Mouse (Mus musculus): ENCODE measurements around the gene Ccl26.
"Not testable (repeated sequence)": the region's sequence is repeated elsewhere in the genome, so short reads cannot be mapped to it uniquely, and the experiment has no call there.

Ccl26 gene

DNA sequence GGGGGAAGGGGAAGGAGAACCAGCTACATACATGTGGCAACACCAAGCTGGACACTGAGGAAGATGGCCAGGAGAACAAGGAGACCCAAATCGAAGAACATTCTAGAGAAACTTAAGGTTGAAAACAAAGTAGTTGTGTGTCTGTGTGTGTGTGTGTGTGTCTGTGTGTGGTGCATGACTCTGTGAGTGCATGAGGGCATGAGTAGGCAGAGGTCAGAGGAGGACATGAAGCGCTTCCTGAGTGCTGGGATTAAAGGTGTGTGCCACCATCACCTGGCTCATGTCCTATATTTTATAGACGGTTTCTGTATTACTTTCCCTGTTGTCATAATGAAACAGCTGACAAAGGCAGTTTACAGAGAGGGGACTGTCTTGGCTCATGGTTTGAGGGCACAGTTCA, at the start of gene Ccl26:
Gene Ccl26 (minus strand): TSS at position 101 of the 400 bp plus-strand sequence.
- DNase-seq (ENCODE audit: extremely low read depth, insufficient read length, low spot score) = no peak

DNA sequence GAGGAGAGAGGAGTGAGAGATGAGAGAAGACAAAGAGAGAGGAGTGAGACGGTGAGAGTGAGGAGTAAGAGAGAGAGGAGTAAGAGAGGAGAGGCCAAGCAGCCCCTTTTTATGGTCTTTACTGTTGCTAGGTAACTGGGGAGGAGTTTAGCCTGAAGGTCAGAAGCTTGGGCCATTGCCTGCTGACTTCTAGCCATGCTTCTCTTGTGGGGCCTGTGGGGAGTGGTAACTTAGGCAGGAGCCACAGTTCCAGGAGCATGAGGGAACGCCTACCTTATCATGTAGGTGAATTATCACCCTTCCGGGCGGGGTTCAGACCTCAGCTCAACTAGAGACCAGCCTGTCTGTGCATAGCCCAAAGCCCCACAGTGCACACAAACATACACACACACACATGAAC, 46.4 kb upstream of the Ccl26 start:
- no peak for DNase-seq (ENCODE audit: extremely low read depth, insufficient read length, low spot score)

DNA sequence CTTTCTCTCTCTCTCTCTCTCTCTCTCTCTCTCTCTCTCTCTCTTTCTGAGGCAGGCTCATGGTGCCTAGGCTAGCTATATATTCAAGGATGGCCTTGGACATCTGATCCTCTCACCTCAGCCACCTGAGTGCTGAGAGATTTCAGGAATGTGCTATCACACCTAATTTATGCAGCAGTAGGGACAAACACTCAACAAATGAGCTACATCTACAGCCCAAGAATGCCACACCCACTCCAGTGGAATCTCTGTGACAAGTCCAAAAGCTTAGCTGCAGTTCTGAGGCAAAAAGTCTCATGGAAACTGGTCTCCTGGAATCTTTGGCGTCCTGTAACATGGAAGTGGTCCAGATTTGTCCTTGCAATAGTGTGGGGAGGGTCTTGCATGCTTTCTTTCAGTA, 44.2 kb upstream of the Ccl26 start:
- no peak for DNase-seq (ENCODE audit: extremely low read depth, insufficient read length, low spot score)

DNA sequence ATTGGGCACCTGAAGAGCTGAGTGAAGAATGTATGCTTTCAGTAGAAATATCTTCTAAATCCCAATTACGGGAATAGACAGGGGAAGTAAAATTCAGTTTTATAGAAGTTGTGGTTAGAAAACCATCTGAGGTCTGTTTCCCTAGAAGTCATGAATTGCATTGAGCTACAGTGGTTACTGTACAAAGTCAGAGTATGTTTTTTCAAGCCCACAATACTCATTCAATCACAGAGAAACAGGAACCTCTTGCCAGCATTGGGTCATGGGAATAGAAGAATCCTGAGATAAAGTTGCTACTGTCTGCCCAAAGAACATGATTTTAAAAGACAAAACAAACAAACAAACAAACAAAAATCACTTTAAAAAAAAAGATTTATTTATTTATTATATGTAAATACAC, 43.3 kb upstream of the Ccl26 start:
- DNase-seq (ENCODE audit: extremely low read depth, insufficient read length, low spot score) = not testable (repeated sequence)

DNA sequence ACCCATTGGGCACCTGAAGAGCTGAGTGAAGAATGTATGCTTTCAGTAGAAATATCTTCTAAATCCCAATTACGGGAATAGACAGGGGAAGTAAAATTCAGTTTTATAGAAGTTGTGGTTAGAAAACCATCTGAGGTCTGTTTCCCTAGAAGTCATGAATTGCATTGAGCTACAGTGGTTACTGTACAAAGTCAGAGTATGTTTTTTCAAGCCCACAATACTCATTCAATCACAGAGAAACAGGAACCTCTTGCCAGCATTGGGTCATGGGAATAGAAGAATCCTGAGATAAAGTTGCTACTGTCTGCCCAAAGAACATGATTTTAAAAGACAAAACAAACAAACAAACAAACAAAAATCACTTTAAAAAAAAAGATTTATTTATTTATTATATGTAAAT, 41.3 kb upstream of the Ccl26 start:
- DNase-seq (ENCODE audit: extremely low read depth, insufficient read length, low spot score) = not testable (repeated sequence)

DNA sequence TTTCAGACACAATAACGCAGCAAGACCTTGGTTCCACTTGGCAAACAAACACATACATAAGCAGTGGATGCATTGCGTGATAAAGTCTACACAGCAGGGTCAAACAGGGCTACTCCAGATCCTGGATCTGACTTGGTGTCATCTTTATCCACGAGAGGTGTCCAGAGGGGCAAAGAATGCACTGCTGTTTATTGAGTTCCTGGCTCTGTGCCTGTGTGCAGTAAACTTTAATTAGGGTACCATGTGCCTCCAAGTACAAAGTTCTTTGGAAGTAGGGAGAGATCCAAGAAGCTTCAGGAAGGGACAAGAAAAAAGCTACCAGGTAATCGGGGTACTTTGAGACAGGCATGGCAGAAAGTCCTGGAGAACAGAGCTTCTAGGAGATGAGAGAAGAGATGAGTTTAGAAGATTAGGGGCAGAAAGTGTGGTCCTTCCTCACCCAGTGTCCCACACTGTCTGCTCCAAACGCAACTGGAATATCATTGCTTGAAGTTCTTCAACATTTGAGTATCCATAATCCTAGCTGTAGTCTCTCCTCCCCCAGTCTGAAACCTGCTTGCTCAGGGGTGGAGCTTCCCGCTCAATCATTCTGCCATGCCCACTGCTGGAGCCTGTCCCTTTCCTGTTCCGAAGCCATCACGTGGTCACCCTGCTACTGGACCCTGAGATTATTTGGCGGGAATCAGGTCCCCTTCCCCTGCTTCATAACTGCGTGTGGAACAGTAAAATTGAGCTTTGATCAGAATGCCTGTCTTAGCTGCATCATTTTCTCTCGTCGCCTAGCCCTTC, 26.8 kb upstream of the Ccl26 start:
- no peak for DNase-seq (ENCODE audit: extremely low read depth, insufficient read length, low spot score)

DNA sequence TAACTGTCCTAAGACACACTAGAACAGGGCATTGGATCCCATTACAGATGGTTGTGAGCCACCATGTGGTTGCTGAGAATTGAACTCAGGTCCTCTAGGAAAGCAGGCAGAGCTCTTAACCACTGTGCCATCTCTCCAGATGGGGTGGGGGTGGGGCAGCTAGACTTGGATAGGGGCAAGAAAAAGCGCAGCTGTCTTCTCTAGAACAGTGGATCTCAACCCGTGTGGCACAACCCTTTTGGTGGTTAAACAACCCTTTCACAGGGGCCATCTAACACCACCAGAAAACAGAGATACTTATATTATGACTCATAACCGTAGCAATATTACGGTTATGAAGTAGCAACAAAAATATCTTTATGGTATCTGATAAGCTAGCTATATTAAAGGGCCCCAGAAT, 24.4 kb upstream of the Ccl26 start:
- DNase-seq (ENCODE audit: extremely low read depth, insufficient read length, low spot score) = no peak

DNA sequence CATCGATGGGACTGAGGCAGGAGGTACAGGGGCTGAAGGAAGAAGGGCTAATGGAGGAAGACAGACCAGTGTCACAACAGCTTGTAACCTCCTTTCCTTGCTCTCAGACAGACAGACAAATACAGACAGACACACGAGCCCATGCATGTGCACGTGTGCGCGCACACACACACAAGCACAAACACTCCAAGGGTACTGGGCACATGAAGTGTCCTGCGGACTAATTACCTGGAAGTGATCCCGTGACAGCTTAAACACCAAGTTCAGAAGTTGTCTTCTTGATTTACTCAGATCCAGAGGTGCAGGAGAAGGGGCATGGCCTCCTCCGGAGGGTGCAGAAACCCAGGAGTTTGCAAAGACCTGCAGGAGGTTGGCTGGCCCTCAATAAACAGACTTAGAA, 22.3 kb upstream of the Ccl26 start:
- no peak for DNase-seq (ENCODE audit: extremely low read depth, insufficient read length, low spot score)

DNA sequence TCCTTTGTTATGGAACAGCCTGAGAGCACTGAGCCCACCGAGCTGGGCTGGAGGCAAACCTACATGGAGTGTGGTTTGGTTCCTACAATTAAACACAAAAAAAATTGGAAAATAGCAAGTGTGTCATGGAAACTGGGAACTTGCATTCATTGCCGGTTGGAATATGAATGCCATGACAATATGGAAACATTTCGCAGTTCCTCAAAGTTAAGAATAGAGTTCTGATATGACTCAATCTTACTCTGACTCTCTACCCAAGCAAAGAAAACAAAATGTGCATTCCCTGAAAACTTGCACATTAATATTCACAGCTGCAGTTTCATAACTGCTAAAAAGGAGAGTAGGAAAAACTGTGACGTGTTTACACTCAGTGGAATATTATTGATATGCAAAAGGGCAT, 19.0 kb upstream of the Ccl26 start:
- no peak for DNase-seq (ENCODE audit: extremely low read depth, insufficient read length, low spot score)

DNA sequence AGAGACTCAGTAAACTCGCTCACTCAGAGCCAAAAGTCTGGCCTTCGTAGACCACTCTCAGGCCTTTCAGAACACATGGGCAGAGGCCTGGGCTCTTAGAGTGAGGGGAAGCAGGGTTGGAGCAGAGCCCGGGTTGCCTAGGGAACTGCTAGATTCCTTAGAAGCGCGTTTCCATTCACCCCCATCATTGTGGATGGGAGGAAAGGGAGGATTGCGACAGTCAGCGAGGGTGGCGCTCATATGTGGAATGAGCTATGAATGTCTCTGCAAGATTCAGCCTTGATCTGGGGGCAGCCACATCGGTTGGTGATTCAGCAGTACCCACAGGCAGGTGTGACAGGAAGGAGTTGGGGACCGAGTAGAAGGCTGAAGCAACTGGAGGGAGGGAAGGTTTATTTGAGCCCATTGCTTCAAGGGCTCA, 16.0 kb upstream of the Ccl26 start:
- no peak for DNase-seq (ENCODE audit: extremely low read depth, insufficient read length, low spot score)

DNA sequence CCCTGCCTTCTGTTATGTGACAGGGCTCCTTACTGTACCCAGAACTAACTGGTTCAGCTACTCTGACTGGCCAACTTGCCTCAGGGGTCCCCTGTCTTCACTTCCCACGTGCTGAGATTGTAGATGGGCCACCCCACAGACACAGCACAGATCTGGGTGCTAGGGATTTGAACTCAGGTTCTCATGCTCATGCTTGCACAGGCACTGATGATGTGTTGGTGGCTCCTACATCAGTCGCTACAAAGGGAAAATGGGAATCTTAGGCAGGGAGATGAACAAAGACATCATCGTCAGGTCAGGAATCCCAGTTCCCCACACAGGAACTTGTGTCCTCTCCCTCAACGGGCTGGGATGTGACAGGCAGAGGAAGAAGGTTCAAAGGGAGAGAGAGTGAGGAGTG, 12.7 kb upstream of the Ccl26 start:
- no peak for DNase-seq (ENCODE audit: extremely low read depth, insufficient read length, low spot score)

DNA sequence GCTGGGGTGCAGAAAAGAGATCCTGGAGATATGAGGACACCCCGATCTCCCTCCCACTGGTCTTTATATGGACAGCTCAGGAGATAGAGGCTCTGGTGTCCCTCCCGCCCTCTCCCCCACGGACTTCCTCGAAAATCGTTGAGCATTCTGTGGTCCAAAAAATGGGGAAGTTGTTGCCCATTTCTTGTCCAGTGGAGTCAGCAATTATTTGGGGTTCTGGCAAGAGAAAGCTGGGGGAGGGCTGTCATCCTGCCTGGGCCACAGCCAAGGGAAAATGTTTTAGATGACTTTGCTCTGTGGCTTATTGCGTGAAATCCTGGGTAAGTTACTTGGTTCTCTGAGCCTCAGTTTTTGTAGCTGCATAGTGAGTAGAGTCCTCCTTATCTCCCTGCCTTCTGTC, 9.6 kb upstream of the Ccl26 start, which contains the start of gene Ccl24:
Gene Ccl24 (minus strand): TSS at position 44 of the 400 bp plus-strand sequence.
- DNase-seq (ENCODE audit: extremely low read depth, insufficient read length, low spot score) = no peak

DNA sequence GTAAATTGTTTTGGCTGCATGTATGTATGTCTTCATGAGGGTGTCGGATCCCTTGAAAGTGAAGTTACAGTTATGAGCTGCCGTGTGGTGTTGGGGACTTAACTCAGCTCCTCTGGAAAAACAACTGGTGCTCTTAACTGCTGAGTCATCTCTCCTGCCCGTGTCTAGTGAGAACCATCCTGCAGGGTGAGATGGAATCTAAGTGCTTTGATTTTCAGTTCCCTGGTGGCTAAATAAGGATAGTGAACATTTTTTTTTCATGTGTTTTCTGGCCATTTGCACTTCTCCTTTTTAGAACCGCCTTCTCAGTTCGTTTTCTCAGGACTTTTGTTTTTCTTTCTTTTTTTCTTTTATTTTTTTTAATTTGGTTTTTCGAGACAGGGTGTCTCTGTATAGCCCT, 5.3 kb upstream of the Ccl26 start:
- DNase-seq (ENCODE audit: extremely low read depth, insufficient read length, low spot score) = peak; percentile 54

DNA sequence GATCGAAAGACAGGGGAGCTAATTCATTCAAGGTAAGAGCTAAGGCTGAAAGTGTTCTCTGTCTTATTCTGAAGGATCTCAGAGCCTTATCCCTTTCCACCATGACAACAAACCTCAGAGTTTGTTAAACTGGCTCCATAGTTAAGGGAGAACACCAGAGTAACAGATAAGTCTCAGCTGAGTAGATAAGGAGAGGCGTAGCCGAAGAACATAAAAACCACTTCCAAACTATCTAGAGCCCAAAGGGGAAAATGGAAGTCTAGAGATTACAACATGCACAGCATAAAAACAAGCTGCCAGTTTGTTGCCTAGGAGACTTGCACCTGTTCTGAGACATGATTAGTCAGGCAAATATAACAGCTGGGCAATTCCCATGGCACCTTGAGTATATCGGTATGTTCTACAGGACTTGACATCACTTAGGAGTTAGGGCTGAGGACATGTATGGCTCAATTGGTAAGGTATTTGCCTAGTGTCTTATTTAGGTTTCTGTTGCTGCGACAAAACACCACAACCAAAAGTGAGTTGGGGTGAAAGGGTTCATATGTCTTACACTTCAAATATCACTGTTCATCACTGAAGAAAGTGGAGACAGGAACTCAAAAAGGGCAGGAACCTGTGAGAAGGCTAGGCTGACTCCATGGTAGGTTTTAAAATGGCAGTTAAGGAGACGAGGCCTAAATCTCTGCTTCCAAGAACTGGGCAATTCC, 4.3 kb upstream of the Ccl26 start:
- DNase-seq (ENCODE audit: extremely low read depth, insufficient read length, low spot score) = no peak

DNA sequence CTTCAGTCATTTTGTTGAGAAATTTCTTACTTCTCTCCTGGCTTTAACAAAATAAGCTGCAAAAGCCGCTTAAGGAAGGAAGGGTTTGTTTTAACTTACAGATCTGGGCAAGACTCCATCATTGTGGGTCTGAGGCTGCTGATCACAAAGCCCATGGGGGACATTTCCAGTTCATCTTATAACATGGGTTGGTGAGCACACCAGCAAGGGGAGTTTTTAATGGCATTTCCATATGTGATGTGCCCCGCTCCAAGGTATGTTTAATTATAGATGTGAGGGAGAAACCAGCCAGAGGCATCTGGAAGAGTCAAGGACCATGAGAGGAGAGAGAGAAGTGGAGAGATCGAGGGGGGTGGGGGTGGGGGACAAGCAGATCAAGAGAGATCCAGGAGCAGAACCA, 5.7 kb downstream of the Ccl26 start:
- no peak for DNase-seq (ENCODE audit: extremely low read depth, insufficient read length, low spot score)

DNA sequence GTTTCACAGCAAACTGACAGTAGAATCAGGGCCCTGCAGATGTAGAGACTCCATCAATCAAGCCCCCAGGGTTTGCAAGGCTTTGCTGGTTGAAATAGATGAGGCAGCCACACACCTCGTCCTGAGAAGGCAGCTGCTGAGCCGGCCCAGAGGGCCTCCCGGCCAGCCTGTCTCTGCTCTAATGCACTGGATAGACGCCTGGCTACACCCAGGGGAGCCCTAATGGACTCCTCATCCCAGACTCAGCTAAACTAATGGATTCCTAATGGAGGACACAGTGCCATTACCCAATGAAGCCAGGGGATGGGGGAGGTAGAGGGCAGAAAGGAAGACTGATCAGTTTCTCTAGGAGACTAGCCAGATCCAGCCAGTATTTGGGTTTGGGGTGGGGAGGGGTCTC, 6.3 kb downstream of the Ccl26 start:
- no peak for DNase-seq (ENCODE audit: extremely low read depth, insufficient read length, low spot score)

DNA sequence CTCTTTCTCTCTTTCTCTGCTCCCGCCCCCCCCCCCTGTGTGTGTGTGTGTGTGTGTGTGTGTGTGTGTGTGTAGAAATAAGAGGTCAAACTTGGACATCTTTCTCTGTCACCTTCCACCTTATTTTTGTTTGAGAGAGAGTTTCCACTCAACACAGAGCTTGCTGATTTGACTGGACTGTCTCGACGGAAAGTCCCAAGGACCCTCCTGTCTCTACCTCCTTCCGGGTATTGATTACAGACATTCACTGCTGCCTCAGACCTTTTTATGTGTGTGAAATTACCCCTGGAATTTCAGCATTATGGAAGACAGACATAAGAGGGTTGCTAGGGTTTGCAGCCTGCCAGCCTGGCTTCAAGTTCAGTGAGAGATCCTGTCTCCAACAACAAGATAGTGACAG, 7.1 kb downstream of the Ccl26 start:
- no peak for DNase-seq (ENCODE audit: extremely low read depth, insufficient read length, low spot score)

DNA sequence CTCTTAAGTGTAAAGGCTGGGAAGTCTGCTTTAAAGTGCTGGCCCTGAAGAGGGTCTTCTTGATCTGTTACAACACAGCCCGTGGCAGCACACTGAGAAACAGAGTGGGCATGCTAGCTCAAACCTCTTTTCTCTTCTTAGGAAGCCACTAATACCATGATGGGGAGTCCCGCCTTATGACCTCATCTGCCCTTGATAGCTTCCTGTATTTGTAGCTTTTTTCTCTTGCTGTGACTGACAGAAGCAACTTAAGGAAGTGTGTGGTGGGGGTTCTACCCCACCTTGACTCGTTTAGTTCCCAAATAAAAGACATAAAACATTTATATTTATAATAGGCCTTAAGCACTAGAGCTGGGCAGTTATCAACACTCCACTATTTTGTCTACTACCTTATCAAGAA, 11.8 kb downstream of the Ccl26 start:
- DNase-seq (ENCODE audit: extremely low read depth, insufficient read length, low spot score) = no peak

DNA sequence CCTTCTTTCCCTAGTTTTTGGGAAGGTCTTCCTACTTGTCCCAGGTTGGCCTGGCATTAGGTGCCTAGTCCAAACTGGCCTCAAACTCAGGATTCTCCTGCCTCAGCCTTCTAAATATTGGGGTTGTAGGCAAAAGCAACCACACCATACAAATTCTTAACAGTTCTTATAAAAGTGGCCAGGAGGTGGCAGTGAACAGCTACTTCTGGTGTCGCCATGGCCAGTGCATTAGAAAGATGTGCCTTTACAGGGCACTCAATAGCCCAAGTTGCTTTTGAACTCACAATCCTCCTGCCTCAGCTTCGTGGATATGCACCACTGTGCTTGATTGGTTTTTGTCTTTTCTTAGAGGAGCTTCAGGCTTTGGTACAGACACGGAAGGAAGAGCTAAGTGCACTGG, 12.5 kb downstream of the Ccl26 start:
- no peak for DNase-seq (ENCODE audit: extremely low read depth, insufficient read length, low spot score)

DNA sequence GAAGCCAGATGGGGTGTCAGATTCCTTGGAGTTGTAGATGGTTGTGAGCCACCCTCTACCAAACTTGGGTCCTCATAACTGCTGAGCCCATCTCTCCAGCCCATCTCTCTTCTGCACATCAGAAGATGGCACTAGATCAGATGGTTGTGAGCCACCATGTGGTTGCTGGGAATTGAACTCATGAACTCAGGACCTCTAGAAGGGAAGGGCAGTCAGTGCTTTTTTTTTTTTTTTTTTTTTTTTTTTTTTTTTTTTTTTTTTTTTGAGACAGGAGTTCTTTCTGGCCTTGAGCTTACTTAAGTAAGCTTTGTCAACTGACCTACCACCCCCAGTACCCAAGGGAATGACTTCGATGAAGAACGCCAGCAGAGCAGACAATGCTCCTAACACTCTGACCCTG, 15.4 kb downstream of the Ccl26 start:
- DNase-seq (ENCODE audit: extremely low read depth, insufficient read length, low spot score) = no peak

DNA sequence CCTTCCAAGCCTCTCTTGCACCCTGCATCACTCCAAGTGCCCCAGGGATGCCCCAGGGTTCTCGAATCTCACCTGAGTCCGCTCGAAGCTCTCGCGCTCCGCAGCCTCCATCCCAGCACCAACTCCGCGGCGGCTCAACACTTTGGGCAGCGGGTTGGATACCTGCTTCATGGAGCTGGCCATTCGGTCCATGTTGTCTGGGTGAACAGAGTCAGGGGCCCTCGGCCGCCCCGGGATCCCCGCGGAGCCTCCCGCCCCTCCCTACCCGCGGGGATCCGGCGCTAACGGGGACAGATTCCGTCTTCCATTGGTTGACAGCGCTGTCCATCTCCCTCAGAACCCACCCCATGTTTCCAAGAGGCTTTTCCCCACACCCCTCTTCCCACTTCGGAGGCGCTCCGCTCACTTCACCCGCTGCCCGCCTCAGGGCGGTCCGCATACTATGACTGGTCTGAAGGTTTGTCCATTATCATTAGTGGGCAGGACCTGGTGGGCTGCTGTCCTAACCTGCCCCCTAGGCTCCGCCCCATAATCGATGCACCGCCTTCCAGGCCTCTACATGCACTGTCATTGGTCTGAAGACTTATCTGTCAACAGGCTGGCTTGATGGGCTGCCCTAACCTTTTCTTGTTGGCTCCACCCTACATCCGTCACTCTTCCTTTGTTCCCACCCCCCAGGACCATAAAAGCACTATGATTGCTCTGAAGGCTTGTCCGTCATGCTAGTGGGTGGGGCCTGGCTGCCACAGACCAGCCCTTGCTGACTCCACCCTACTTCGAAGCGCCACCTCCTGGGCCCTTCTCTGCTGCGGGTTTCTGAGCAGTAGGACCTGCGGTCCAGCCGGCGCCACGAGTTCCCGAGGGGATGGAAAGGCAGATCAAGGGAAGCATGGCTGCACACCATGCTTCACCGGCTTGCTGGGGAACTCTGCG, 18.2 kb downstream of the Ccl26 start, which contains the start of gene Hip1:
Gene Hip1 (minus strand): TSS at position 256 of the 933 bp plus-strand sequence.
- DNase-seq (ENCODE audit: extremely low read depth, insufficient read length, low spot score) = peak; percentile 98

Data from 3134 (cell line).